Mouse (Mus musculus): Measurements from ENCODE around the gene Ptger1.

DNA sequence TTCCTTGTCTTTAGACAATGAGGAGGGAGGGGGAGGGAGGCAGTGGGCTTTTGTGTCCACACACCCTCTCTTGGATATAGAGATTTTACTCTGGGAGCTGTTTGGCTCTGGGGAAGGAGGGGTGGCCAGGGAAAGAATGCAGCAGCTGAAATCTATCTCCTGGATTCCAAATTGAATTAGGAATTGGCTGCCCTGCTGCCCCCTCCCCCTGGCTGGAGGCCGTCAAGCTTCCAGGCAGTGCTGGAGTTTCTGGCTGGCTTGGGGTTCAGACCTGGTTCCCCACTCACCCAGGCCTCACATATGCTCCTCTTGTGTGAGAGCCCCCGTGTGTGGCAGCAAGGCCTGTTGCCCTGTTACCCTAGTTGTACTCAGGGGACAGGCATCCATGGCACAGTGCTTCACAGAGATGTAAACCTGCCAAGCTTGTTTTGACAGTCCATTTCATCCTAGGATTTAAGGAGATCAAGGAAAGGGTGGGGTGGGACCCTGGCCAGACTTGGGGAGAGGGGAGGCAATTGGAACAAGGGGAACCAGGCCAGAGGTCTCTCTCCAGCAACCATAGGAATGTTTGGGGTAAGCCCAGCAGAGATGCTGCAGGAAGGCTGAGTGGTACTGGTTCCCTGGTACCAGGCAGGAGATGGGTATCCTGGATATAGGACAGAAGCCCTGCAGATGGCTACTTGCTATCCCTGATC lies 1.4 kb upstream of the Ptger1 start:
- TF ChIP-seq ZKSCAN1 (IDR thresholded peaks at IDR 0.05; ENCODE audit: borderline replicate concordance, low read depth, low read length), result no peak
- TF ChIP-seq IRF4 (IDR thresholded peaks at IDR 0.05; ENCODE audit: low read depth, low read length), result no peak

Measured in CH12.LX (cell line).